ENCODE assay signal across 18 mouse cellular contexts in the genomic region with DNA sequence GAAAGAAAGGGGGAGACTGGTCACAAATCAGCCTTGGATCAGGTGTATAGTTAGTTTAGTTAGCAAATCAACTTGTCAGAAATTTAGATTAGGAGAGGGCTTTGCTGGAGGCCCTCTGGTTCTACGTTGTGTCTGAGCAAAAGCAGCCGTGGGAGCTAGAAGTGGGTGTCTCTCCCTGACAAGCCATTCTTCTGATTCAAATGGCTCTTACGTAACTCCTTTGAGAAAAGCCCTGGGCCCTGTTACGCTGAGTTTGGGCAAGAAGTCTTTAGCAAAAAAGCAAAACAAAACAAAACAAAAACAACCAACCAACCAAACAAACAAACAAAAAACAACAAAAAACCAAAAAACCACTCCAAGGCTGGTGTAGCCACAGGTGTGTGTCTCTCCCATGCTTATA. TPM values are rescaled to one million over a fixed set of nuclear protein-coding genes. Genes with fewer than 3 reads are reported as not detected.
DNase-seq lines count a peak whose midpoint lies in the region; ATAC-seq and TF ChIP-seq lines count a peak whose summit lies in the region.
"Had no signal": no experiment of that assay in that cellular context is flagged by ENCODE, and none has a peak within 500 bp of the region (broad histone marks: within the 10 kb centered on the region; RNA-seq: fewer than 3 reads in every experiment).

No protein-coding gene starts in this region.

- H3K27me3 ChIP-seq in heart, embryonic 13.5 days (replicated peaks): no peaks in the 10 kb centered on the region
- no peaks in the 10 kb centered on the region for H3K27me3 ChIP-seq in hindbrain, postnatal 0 days (ENCODE audit: insufficient read depth, low read length)
- H3K27me3 ChIP-seq: intestine, embryonic 15.5 days; limb, embryonic 13.5 days; liver, embryonic 13.5 days had no signal

- ATAC-seq in heart, embryonic 13.5 days (ENCODE audit: extremely low read depth, insufficient number of reproducible peaks, low FRiP score, low TSS enrichment): no peak
- no peak for ATAC-seq in hindbrain, postnatal 0 days
- ATAC-seq: intestine, embryonic 15.5 days had no signal

- intact Hi-C loops in heart, postnatal 36 days (cut with DNase I): no loop called here
- intact Hi-C loops in left cerebral cortex, adult 2 months (cut with DNase I): no loop called here
- intact Hi-C loops in left cerebral cortex, postnatal 4 days (cut with DNase I): no loop called here

- TF ChIP-seq CTCF in left cerebral cortex, adult 2 months (IDR thresholded peaks at IDR 0.05): no peak
- TF ChIP-seq CTCF in hindbrain, postnatal 0 days (IDR thresholded peaks at IDR 0.05; ENCODE audit: low read depth): no peak

- no peaks in the 10 kb centered on the region for H3K9me3 ChIP-seq in heart, embryonic 13.5 days
- H3K9me3 ChIP-seq in hindbrain, postnatal 0 days (ENCODE audit: low read length): no peaks in the 10 kb centered on the region
- H3K9me3 ChIP-seq: forebrain, embryonic 10.5 days; intestine, embryonic 15.5 days; limb, embryonic 13.5 days; liver, embryonic 13.5 days; midbrain, embryonic 10.5 days had no signal

- H3K36me3 ChIP-seq in heart, embryonic 13.5 days: peaks cover 45% of the 10 kb centered on the region
- peaks cover 8% of the 10 kb centered on the region; the same call in 1 of the 2 replicates for H3K36me3 ChIP-seq in hindbrain, postnatal 0 days (ENCODE audit: insufficient read depth, low read length)
- H3K36me3 ChIP-seq: intestine, embryonic 15.5 days had no signal

- DNase-seq in heart, postnatal 36 days: no peak
- no peak for DNase-seq in left cerebral cortex, adult 2 months (ENCODE audit: extremely low spot score in 1 of 2, low spot score in 2 of 2)
- DNase-seq in left cerebral cortex, postnatal 4 days: no peak
- peak; percentile 52 for DNase-seq in Muller cell, postnatal 12 days (ENCODE audit: inconsistent ontology term)
- DNase-seq in brain, adult 2 months (ENCODE audit: low read depth, low spot score): peak; percentile 72
- no peak for DNase-seq in hindbrain, postnatal 0 days (ENCODE audit: low spot score)
- DNase-seq: B cell, adult 2 months; embryo, embryonic 11 days; forebrain, postnatal 0 days; liver, embryonic 13.5 days had no signal

- H3K4me3 ChIP-seq in heart, embryonic 13.5 days: no peak overlapping the region
- no peak overlapping the region for H3K4me3 ChIP-seq in left cerebral cortex, adult 2 months
- H3K4me3 ChIP-seq in hindbrain, postnatal 0 days (ENCODE audit: low read length): no peak overlapping the region
- H3K4me3 ChIP-seq: forebrain, embryonic 10.5 days; intestine, embryonic 15.5 days; limb, embryonic 13.5 days; liver, embryonic 13.5 days; midbrain, embryonic 10.5 days had no signal

- H3K9ac ChIP-seq in heart, embryonic 13.5 days: no peak overlapping the region
- H3K9ac ChIP-seq in hindbrain, postnatal 0 days (replicated peaks; ENCODE audit: low read length): no peak overlapping the region
- H3K9ac ChIP-seq: forebrain, postnatal 0 days; hindbrain, embryonic 14.5 days; intestine, embryonic 15.5 days; limb, embryonic 13.5 days; liver, embryonic 13.5 days had no signal

- WGBS in heart, embryonic 13.5 days: 55% methylated on average over 4 of the region's 4 CpGs
- WGBS in hindbrain, postnatal 0 days: 82% methylated on average over 4 of the region's 4 CpGs

- H3K4me1 ChIP-seq in heart, embryonic 13.5 days: peaks cover 40% of the 10 kb centered on the region
- no peaks in the 10 kb centered on the region for H3K4me1 ChIP-seq in hindbrain, postnatal 0 days (ENCODE audit: insufficient read depth, low read length)
- H3K4me1 ChIP-seq: intestine, embryonic 15.5 days; liver, embryonic 13.5 days had no signal

- peak overlapping the region; percentile 80 for H3K27ac ChIP-seq in heart, embryonic 13.5 days (replicated peaks)
- 0 out of 2 replicates have a peak overlapping the region, but pooled peaks have one; percentile 13 for H3K27ac ChIP-seq in left cerebral cortex, adult 2 months
- no peak overlapping the region for H3K27ac ChIP-seq in hindbrain, postnatal 0 days
- H3K27ac ChIP-seq: forebrain, embryonic 10.5 days; hindbrain, embryonic 14.5 days; intestine, embryonic 15.5 days; limb, embryonic 13.5 days; liver, embryonic 13.5 days; macrophage had no signal

- no peak overlapping the region for H3K4me2 ChIP-seq in heart, embryonic 13.5 days
- H3K4me2 ChIP-seq in hindbrain, postnatal 0 days (ENCODE audit: low read depth, low read length): no peak overlapping the region
- H3K4me2 ChIP-seq: hindbrain, embryonic 14.5 days; intestine, embryonic 15.5 days; liver, embryonic 13.5 days had no signal

RNA-seq across cellular contexts. Expression of gene Ift43, which starts 8.4 kb away (rescaled TPM):
- 108 and 118 TPM in 2 replicates for polyA plus RNA-seq in heart, embryonic 13.5 days (2015; fragmentation: Nextera tagmentation; extraction: Ambion mirVana)
- 10 to 100 TPM; 25.4 to 26.0 TPM for total RNA-seq in heart, postnatal 36 days (2021)
- 10 to 100 TPM; 15.3 to 16.9 TPM for total RNA-seq in left cerebral cortex, adult 2 months (2021)
- 10 to 100 TPM; 14.9 to 17.4 TPM for total RNA-seq in left cerebral cortex, postnatal 4 days (2021)
- 14.4 and 22.4 TPM in 2 replicates for total RNA-seq in hindbrain, postnatal 0 days (2014; rRNA removed)
- 39.1 and 41.5 TPM in 2 replicates for polyA plus RNA-seq in hindbrain, postnatal 0 days (2015; fragmentation: Nextera tagmentation; extraction: Ambion mirVana)
- total RNA-seq: monocyte, adult 5-6 weeks had no signal

RNA-seq across cellular contexts. Expression of gene Tgfb3, which starts 11.9 kb away (rescaled TPM):
- 23.7 TPM in 2 replicates for polyA plus RNA-seq in heart, embryonic 13.5 days (2015; fragmentation: Nextera tagmentation; extraction: Ambion mirVana)
- total RNA-seq in heart, postnatal 36 days (2021): 10 to 100 TPM; 14.4 to 15.2 TPM
- total RNA-seq in left cerebral cortex, adult 2 months (2021): 10 to 100 TPM; 15.4 to 16.0 TPM
- total RNA-seq in left cerebral cortex, postnatal 4 days (2021): 1 to 10 TPM; 6.5 to 7.0 TPM
- 4.0 and 5.9 TPM in 2 replicates for total RNA-seq in hindbrain, postnatal 0 days (2014; rRNA removed)
- 4.4 and 4.5 TPM in 2 replicates for polyA plus RNA-seq in hindbrain, postnatal 0 days (2015; fragmentation: Nextera tagmentation; extraction: Ambion mirVana)

Comparison
In these comparisons a context has a peak if more than half of its experiments do, and no peak if none do; other contexts are left out.
1. DNase-seq: peak in Muller cell, postnatal 12 days (single experiment) and brain, adult 2 months (single experiment); none in heart, postnatal 36 days (0 of 2), left cerebral cortex, adult 2 months (0 of 2), left cerebral cortex, postnatal 4 days (single experiment) and hindbrain, postnatal 0 days (single experiment).